Mouse (Mus musculus): Measurements from ENCODE around the gene Man1c1. TPM values are rescaled to one million over a fixed set of nuclear protein-coding genes. Genes with fewer than 3 reads are reported as not detected.

The Man1c1 gene
- polyA plus RNA-seq, 2 experiments: 5.1 to 9.1 TPM

- TF ChIP-seq POLR2A (IDR thresholded peaks at IDR 0.05; ENCODE audit: borderline replicate concordance, extremely low read depth, insufficient read depth, insufficient read length): no peak
- DNase-seq (ENCODE audit: low spot score) (no peak), ATAC-seq (ENCODE audit: low FRiP score, low read depth) (no peak)
- H3K4me2 ChIP-seq (replicated peaks; ENCODE audit: low read depth, low read length, severe bottlenecking): no peak overlapping the region
- H3K4me1 ChIP-seq (ENCODE audit: control insufficient read depth, insufficient read depth, low read length): peaks cover 30% of the 10 kb centered on the region
- H3K36me3 ChIP-seq (ENCODE audit: control insufficient read depth, insufficient read depth, low read length): peaks cover 9% of the 10 kb centered on the region
- WGBS: 86% methylated on average over 4 of the region's 4 CpGs
- H3K9me3 ChIP-seq (ENCODE audit: control insufficient read depth, low read length): no peaks in the 10 kb centered on the region
- H3K27me3 ChIP-seq (ENCODE audit: control insufficient read depth, insufficient read depth, low read length): no peaks in the 10 kb centered on the region
- no peak overlapping the region for H3K27ac ChIP-seq (replicated peaks; ENCODE audit: low read depth, low read length)
- H3K4me3 ChIP-seq (replicated peaks; ENCODE audit: low read length): no peak overlapping the region
- H3K9ac ChIP-seq (ENCODE audit: low read depth, low read length, severe bottlenecking): no peak overlapping the region
Measured at GRCm38 (mm10) chr4:134740186-134740585, 36.1 kb upstream of the Man1c1 start.

DNA sequence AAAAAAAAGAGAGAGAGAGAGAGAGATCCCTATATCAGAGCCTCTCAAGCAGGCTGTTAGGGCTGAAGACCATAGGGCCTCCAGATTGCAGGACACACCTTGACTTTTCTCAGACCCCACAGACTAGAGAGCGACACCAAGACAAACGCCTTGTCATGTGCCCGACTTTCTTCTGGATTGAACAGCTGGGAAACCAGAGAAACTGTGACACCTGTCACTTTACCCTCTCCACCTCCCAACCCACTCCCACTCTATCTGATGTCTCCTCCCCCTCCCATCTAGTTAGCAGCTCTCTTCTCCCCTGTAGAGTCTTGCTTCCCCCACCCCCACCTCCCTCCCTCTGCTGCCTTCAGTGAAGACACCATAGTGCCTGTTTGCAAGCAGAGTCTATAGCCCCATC is 35.4 kb upstream of the Man1c1 start:
- Histone ChIP-seq H3K4me2 (replicated peaks; ENCODE audit: low read depth, low read length, severe bottlenecking) (no peak overlapping the region), H3K27ac (replicated peaks; ENCODE audit: low read depth, low read length) (no peak overlapping the region), H3K4me1 (ENCODE audit: control insufficient read depth, insufficient read depth, low read length) (peaks cover 36% of the 10 kb centered on the region), H3K9ac (ENCODE audit: low read depth, low read length, severe bottlenecking) (no peak overlapping the region), H3K36me3 (ENCODE audit: control insufficient read depth, insufficient read depth, low read length) (peaks cover 9% of the 10 kb centered on the region), H3K9me3 (ENCODE audit: control insufficient read depth, low read length) (no peaks in the 10 kb centered on the region), H3K27me3 (ENCODE audit: control insufficient read depth, insufficient read depth, low read length) (no peaks in the 10 kb centered on the region), H3K4me3 (replicated peaks; ENCODE audit: low read length) (no peak overlapping the region)
- DNase-seq (ENCODE audit: low spot score) (no peak), ATAC-seq (ENCODE audit: low FRiP score, low read depth) (no peak)
- TF ChIP-seq POLR2A (IDR thresholded peaks at IDR 0.05; ENCODE audit: borderline replicate concordance, extremely low read depth, insufficient read depth, insufficient read length): no peak
- WGBS: 72% methylated on average over 3 of the region's 3 CpGs

DNA sequence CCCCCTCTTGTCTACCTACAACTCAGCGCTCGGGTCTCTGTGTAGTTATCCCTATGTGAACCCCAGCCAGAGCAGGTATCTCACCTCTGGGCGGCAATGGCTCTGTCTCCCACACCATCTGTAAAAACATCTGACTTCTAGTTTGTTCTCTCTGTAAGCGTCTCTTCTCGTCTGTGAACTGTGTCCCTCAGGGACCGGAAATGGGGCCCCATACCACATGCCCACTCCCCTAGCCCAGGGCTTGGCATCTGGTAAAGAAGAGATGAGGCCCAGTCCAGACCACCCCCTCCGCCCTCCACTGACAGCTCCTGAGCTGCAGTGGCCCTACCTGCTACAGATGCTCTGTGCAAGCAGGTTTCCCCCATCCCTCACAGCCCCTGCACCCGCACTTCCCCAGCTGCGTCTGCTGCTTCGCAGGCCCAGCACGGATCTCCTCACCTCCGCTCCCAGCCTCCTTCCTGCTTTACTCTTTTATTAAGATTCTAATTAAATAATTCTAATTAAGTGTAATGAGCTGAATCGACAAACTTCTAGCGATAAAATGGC is 33.3 kb upstream of the Man1c1 start:
- no peak overlapping the region for H3K4me2 ChIP-seq (replicated peaks; ENCODE audit: low read depth, low read length, severe bottlenecking)
- peaks cover 46% of the 10 kb centered on the region for H3K4me1 ChIP-seq (ENCODE audit: control insufficient read depth, insufficient read depth, low read length)
- H3K9me3 ChIP-seq (ENCODE audit: control insufficient read depth, low read length): no peaks in the 10 kb centered on the region
- DNase-seq (ENCODE audit: low spot score) (no peak), ATAC-seq (ENCODE audit: low FRiP score, low read depth) (no peak)
- 32% methylated on average over 14 of the region's 14 CpGs for WGBS
- H3K27ac ChIP-seq (replicated peaks; ENCODE audit: low read depth, low read length): no peak overlapping the region
- H3K36me3 ChIP-seq (ENCODE audit: control insufficient read depth, insufficient read depth, low read length): peaks cover 2% of the 10 kb centered on the region; the same call in 1 of the 2 replicates
- 0 out of 2 replicates have a peak overlapping the region, but pooled peaks have one; percentile 12 for H3K9ac ChIP-seq (ENCODE audit: low read depth, low read length, severe bottlenecking)
- no peak overlapping the region for H3K4me3 ChIP-seq (replicated peaks; ENCODE audit: low read length)
- H3K27me3 ChIP-seq (ENCODE audit: control insufficient read depth, insufficient read depth, low read length): no peaks in the 10 kb centered on the region
- TF ChIP-seq POLR2A (IDR thresholded peaks at IDR 0.05; ENCODE audit: borderline replicate concordance, extremely low read depth, insufficient read depth, insufficient read length): no peak

DNA sequence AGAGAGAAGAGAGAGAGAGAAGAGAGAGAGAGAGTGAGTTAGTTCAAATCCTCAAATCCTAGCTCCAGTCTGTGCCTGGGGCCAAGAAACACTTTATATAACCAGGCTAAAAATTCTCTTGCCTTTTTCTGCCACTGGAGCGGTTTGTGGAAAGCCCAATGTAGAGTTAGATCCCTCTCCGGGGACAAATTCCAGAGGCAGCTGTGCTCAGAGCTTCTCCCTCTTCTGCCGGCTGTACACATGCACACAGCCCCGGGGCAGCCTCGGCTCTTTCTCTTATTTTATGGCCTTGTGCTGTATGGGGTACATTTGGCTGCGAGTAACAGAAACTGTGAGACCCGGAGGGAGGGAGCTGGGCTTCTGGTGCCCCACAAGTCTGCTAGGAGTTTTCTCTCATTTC is 32.1 kb upstream of the Man1c1 start:
- no peaks in the 10 kb centered on the region for H3K36me3 ChIP-seq (ENCODE audit: control insufficient read depth, insufficient read depth, low read length)
- no peak overlapping the region for H3K4me2 ChIP-seq (replicated peaks; ENCODE audit: low read depth, low read length, severe bottlenecking)
- peak overlapping the region; percentile 63 for H3K27ac ChIP-seq (replicated peaks; ENCODE audit: low read depth, low read length)
- no peak overlapping the region for H3K4me3 ChIP-seq (replicated peaks; ENCODE audit: low read length)
- no peaks in the 10 kb centered on the region for H3K9me3 ChIP-seq (ENCODE audit: control insufficient read depth, low read length)
- peaks cover 46% of the 10 kb centered on the region for H3K4me1 ChIP-seq (ENCODE audit: control insufficient read depth, insufficient read depth, low read length)
- ATAC-seq (ENCODE audit: low FRiP score, low read depth) (peak; percentile 48), DNase-seq (ENCODE audit: low spot score) (peak; percentile 69)
- H3K27me3 ChIP-seq (ENCODE audit: control insufficient read depth, insufficient read depth, low read length): no peaks in the 10 kb centered on the region
- 9% methylated on average over 7 of the region's 7 CpGs for WGBS
- H3K9ac ChIP-seq (ENCODE audit: low read depth, low read length, severe bottlenecking): no peak overlapping the region
- TF ChIP-seq POLR2A (IDR thresholded peaks at IDR 0.05; ENCODE audit: borderline replicate concordance, extremely low read depth, insufficient read depth, insufficient read length): no peak

GRCm38 (mm10) chr4:134734629-134735081 is 30.6 kb upstream of the Man1c1 start:
- peak overlapping the region; percentile 40; the same call in 1 of the 2 replicates for H3K27ac ChIP-seq (replicated peaks; ENCODE audit: low read depth, low read length)
- H3K9ac ChIP-seq (ENCODE audit: low read depth, low read length, severe bottlenecking): no peak overlapping the region
- no peaks in the 10 kb centered on the region for H3K36me3 ChIP-seq (ENCODE audit: control insufficient read depth, insufficient read depth, low read length)
- H3K4me2 ChIP-seq (replicated peaks; ENCODE audit: low read depth, low read length, severe bottlenecking): no peak overlapping the region
- H3K4me1 ChIP-seq (ENCODE audit: control insufficient read depth, insufficient read depth, low read length): peaks cover 49% of the 10 kb centered on the region
- H3K4me3 ChIP-seq (replicated peaks; ENCODE audit: low read length): no peak overlapping the region
- no peak for TF ChIP-seq POLR2A (IDR thresholded peaks at IDR 0.05; ENCODE audit: borderline replicate concordance, extremely low read depth, insufficient read depth, insufficient read length)
- no peaks in the 10 kb centered on the region for H3K9me3 ChIP-seq (ENCODE audit: control insufficient read depth, low read length)
- WGBS: 49% methylated on average over 9 of the region's 9 CpGs
- ATAC-seq (ENCODE audit: low FRiP score, low read depth) (no peak), DNase-seq (ENCODE audit: low spot score) (no peak)
- no peaks in the 10 kb centered on the region for H3K27me3 ChIP-seq (ENCODE audit: control insufficient read depth, insufficient read depth, low read length)

All from limb, embryonic 14.5 days (tissue).